8 mouse cellular contexts compared by ENCODE assay signal in genomic region chr10:21993515-21994373, GRCm38 (mm10).
DNase-seq lines count a peak whose midpoint lies in the region; ATAC-seq and TF ChIP-seq lines count a peak whose summit lies in the region.

No protein-coding gene starts in this region.

- peak overlapping the region; percentile 84 for H3K9ac ChIP-seq in intestine, embryonic 16.5 days (ENCODE audit: low read depth, low read length)
- H3K9ac ChIP-seq in liver, embryonic 14.5 days (replicated peaks) = peak overlapping the region; percentile 49

- peak overlapping the region; percentile 77 for H3K4me3 ChIP-seq in intestine, embryonic 16.5 days (ENCODE audit: low read length)
- peak overlapping the region; percentile 64 to 67 for H3K4me3 ChIP-seq in liver, embryonic 14.5 days (ENCODE audit: insufficient read depth in 1 of 2, low read depth in 2 of 2, low read length in 2 of 2)

- ATAC-seq in intestine, embryonic 16.5 days = peak; percentile 80
- peak; percentile 62 for ATAC-seq in liver, embryonic 14.5 days (ENCODE audit: insufficient read depth)
- peak; percentile 6; the same call in 1 of the 2 replicates for ATAC-seq in monocyte, adult 5-6 weeks (replicated peaks; ENCODE audit: insufficient number of reproducible peaks, low FRiP score, low TSS enrichment, poor library complexity, severe bottlenecking)

- TF ChIP-seq EP300 in liver, embryonic 14.5 days (IDR thresholded peaks at IDR 0.05; ENCODE audit: low read depth) = no peak

- peak overlapping the region; percentile 61 for H3K4me2 ChIP-seq in intestine, embryonic 16.5 days (ENCODE audit: low read depth, low read length)
- H3K4me2 ChIP-seq in liver, embryonic 14.5 days (ENCODE audit: low read depth) = peak overlapping the region; percentile 80

- no peaks in the 10 kb centered on the region for H3K27me3 ChIP-seq in intestine, embryonic 16.5 days (replicated peaks; ENCODE audit: control insufficient read depth, insufficient read depth, low read length)
- peaks cover 33% of the 10 kb centered on the region for H3K27me3 ChIP-seq in liver, embryonic 14.5 days (ENCODE audit: control insufficient read depth, insufficient read depth, low read length)

- no peak for TF ChIP-seq CTCF in liver, embryonic 14.5 days (IDR thresholded peaks at IDR 0.05; ENCODE audit: low read depth)

- peaks cover 9% of the 10 kb centered on the region for H3K4me1 ChIP-seq in intestine, embryonic 16.5 days (ENCODE audit: control insufficient read depth, insufficient read depth, low read length)
- H3K4me1 ChIP-seq in liver, embryonic 14.5 days (replicated peaks; ENCODE audit: control insufficient read depth in 2 of 2, insufficient read depth in 2 of 2, low read length in 1 of 2) = no peaks in the 10 kb centered on the region; a peak in 1 of 4 replicates

- under 1% methylated on average over 60 of the region's 60 CpGs for WGBS in intestine, embryonic 16.5 days
- under 1% methylated on average over 54 of the region's 60 CpGs for WGBS in liver, embryonic 14.5 days (ENCODE audit: insufficient replicate concordance)

- peak overlapping the region; percentile 81 for H3K27ac ChIP-seq in intestine, embryonic 16.5 days (ENCODE audit: low read length)
- H3K27ac ChIP-seq in liver, embryonic 14.5 days = peak overlapping the region; percentile 38; the same call in 1 of the 2 replicates

- no peaks in the 10 kb centered on the region for H3K36me3 ChIP-seq in intestine, embryonic 16.5 days (ENCODE audit: control insufficient read depth, insufficient read depth, low read length)
- H3K36me3 ChIP-seq in liver, embryonic 14.5 days (replicated peaks; ENCODE audit: control insufficient read depth, insufficient read depth, low read depth) = no peaks in the 10 kb centered on the region

- peak; percentile 72 for DNase-seq in 416B (ENCODE audit: low read depth)
- peak; percentile 75 for DNase-seq in NIH3T3 (ENCODE audit: low read depth)
- DNase-seq in embryo, embryonic 10.5 days (ENCODE audit: low spot score) = peak; percentile 65
- peak; percentile 99 for DNase-seq in heart, adult 11 months
- DNase-seq in liver, embryonic 14.5 days (ENCODE audit: low read depth in 3 of 3, low spot score in 3 of 3) = no peak
- no peak for DNase-seq in Muller cell, postnatal 12 days (ENCODE audit: inconsistent ontology term)

- H3K9me3 ChIP-seq in intestine, embryonic 16.5 days (ENCODE audit: control insufficient read depth, low read length) = no peaks in the 10 kb centered on the region
- H3K9me3 ChIP-seq in liver, embryonic 14.5 days (ENCODE audit: control insufficient read depth, low read length) = no peaks in the 10 kb centered on the region

Comparison
In these comparisons a context has a peak if more than half of its experiments do, and no peak if none do; other contexts are left out.
1. DNase-seq: peak in 416B (single experiment), NIH3T3 (single experiment), embryo, embryonic 10.5 days (single experiment) and heart, adult 11 months (single experiment); none in liver, embryonic 14.5 days (0 of 3) and Muller cell, postnatal 12 days (single experiment).
2. ATAC-seq: peak in every context shown above with its lines; median percentile 80 in intestine, embryonic 16.5 days; 62 in liver, embryonic 14.5 days; 6 in monocyte, adult 5-6 weeks.